Mouse (Mus musculus): ENCODE data around the gene Eef1akmt3.
"Not testable (repeated sequence)": the region's sequence is repeated elsewhere in the genome, so short reads cannot be mapped to it uniquely, and the experiment has no call there.

Eef1akmt3 gene

GRCm38 (mm10) chr10:127070190-127071121, 29.1 kb upstream of the Eef1akmt3 start, which contains the start of gene Tspan31:
Tspan31 (minus strand) TSS chr10:127070264.
- DNase-seq (ENCODE audit: low spot score) = no peak

- DNase-seq (ENCODE audit: low spot score) = no peak
These were observed 28.2 kb upstream of the Eef1akmt3 start for GRCm38 (mm10) chr10:127069281-127070189.

- DNase-seq (ENCODE audit: low spot score) = no peak
These were observed 27.2 kb upstream of the Eef1akmt3 start for GRCm38 (mm10) chr10:127068360-127069038.

- no peak for DNase-seq (ENCODE audit: low spot score)
These were observed 25.3 kb upstream of the Eef1akmt3 start for GRCm38 (mm10) chr10:127066519-127067018.

GRCm38 (mm10) chr10:127065981-127066380, 24.7 kb upstream of the Eef1akmt3 start:
- DNase-seq (ENCODE audit: low spot score) = no peak

GRCm38 (mm10) chr10:127063913-127064870, 22.9 kb upstream of the Eef1akmt3 start:
- DNase-seq (ENCODE audit: low spot score) = no peak

- peak; percentile 98 for DNase-seq (ENCODE audit: low spot score)
These were observed 22.0 kb upstream of the Eef1akmt3 start, which contains the start of gene Cdk4 for GRCm38 (mm10) chr10:127063239-127063872. Cdk4 (plus strand) TSS chr10:127063534.

GRCm38 (mm10) chr10:127062503-127062902, 21.2 kb upstream of the Eef1akmt3 start:
- no peak for DNase-seq (ENCODE audit: low spot score)

GRCm38 (mm10) chr10:127062101-127062500, 20.8 kb upstream of the Eef1akmt3 start:
- not testable (repeated sequence) for DNase-seq (ENCODE audit: low spot score)

GRCm38 (mm10) chr10:127061513-127061912, 20.2 kb upstream of the Eef1akmt3 start:
- no peak for DNase-seq (ENCODE audit: low spot score)

- DNase-seq (ENCODE audit: low spot score) = no peak
These were observed 19.8 kb upstream of the Eef1akmt3 start for GRCm38 (mm10) chr10:127061085-127061484.

GRCm38 (mm10) chr10:127059968-127060916, 18.9 kb upstream of the Eef1akmt3 start, which contains the start of gene March9:
March9 (minus strand) TSS chr10:127060184.
- no peak for DNase-seq (ENCODE audit: low spot score)

GRCm38 (mm10) chr10:127059174-127059967, 18.1 kb upstream of the Eef1akmt3 start:
- DNase-seq (ENCODE audit: low spot score) = no peak

- no peak for DNase-seq (ENCODE audit: low spot score)
These were observed 17.4 kb upstream of the Eef1akmt3 start for GRCm38 (mm10) chr10:127058708-127059107.

- no peak for DNase-seq (ENCODE audit: low spot score)
These were observed 16.8 kb upstream of the Eef1akmt3 start for GRCm38 (mm10) chr10:127058161-127058560.

GRCm38 (mm10) chr10:127056490-127056889, 15.2 kb upstream of the Eef1akmt3 start:
- no peak for DNase-seq (ENCODE audit: low spot score)

- no peak for DNase-seq (ENCODE audit: low spot score)
These were observed 14.1 kb upstream of the Eef1akmt3 start for GRCm38 (mm10) chr10:127055406-127055805.

GRCm38 (mm10) chr10:127054646-127055045, 13.3 kb upstream of the Eef1akmt3 start:
- no peak for DNase-seq (ENCODE audit: low spot score)

Data from urinary bladder, postnatal 10 days (tissue).